Mouse (Mus musculus) common myeloid progenitor, adult 5-6 weeks (primary cell): Measurements from ENCODE around the gene Cntnap1. TPM values are rescaled to one million over a fixed set of nuclear protein-coding genes. Genes with fewer than 3 reads are reported as not detected.

Source experiments
- ATAC-seq: replicated peaks from 2 replicates; pipeline ENCODE4 v1.8.0; 2016; ENCODE audit warnings: low read depth, mild to moderate bottlenecking, moderate TSS enrichment, inconsistent platforms; ENCODE audit not compliant: poor library complexity, severe bottlenecking
- total RNA-seq: library from RNA; stranded (forward); fragments of 200-1000, 187-1606 nt; gene quantifications from 2 replicates; pipeline ENCODE4 v1.2.3, GENCODE M21; 2017

Cntnap1 gene
- total RNA-seq, 1 experiment from 2014 or later, result 0.05 TPM

GRCm38 (mm10) chr11:101168301-101168980 lies 1.9 kb upstream of the Cntnap1 start:
- ATAC-seq, result no peak

GRCm38 (mm10) chr11:101169301-101170107 lies 819 bp upstream of the Cntnap1 start:
- no peak for ATAC-seq

- peak; percentile 70 for ATAC-seq
These were observed 688 bp downstream of the Cntnap1 start, which contains the start of gene Plekhh3 for GRCm38 (mm10) chr11:101170811-101171610. Gene Plekhh3 (minus strand): TSS chr11:101171351.

- ATAC-seq, result no peak
These were observed 1.6 kb downstream of the Cntnap1 start for GRCm38 (mm10) chr11:101171721-101172433.

- no peak for ATAC-seq
These were observed 2.1 kb downstream of the Cntnap1 start for GRCm38 (mm10) chr11:101172434-101172815.

- no peak for ATAC-seq
These were observed 2.8 kb downstream of the Cntnap1 start for GRCm38 (mm10) chr11:101173112-101173511.

- peak; percentile 53 for ATAC-seq
These were observed 3.5 kb downstream of the Cntnap1 start for GRCm38 (mm10) chr11:101173631-101174388.

GRCm38 (mm10) chr11:101174389-101174745 lies 4.0 kb downstream of the Cntnap1 start:
- no peak for ATAC-seq

GRCm38 (mm10) chr11:101174851-101175628 lies 4.7 kb downstream of the Cntnap1 start, which contains the start of gene Ccr10:
Gene Ccr10 (minus strand): TSS chr11:101175443.
- ATAC-seq, result no peak

- no peak for ATAC-seq
These were observed 5.4 kb downstream of the Cntnap1 start for GRCm38 (mm10) chr11:101175636-101176116.

GRCm38 (mm10) chr11:101176117-101176691 lies 5.9 kb downstream of the Cntnap1 start:
- no peak for ATAC-seq

- ATAC-seq, result no peak
These were observed 6.8 kb downstream of the Cntnap1 start for GRCm38 (mm10) chr11:101176933-101177773.

GRCm38 (mm10) chr11:101178061-101179058 lies 8.0 kb downstream of the Cntnap1 start:
- ATAC-seq, result no peak

GRCm38 (mm10) chr11:101179306-101179705 lies 9.0 kb downstream of the Cntnap1 start:
- no peak for ATAC-seq

GRCm38 (mm10) chr11:101180261-101180660 lies 9.9 kb downstream of the Cntnap1 start:
- ATAC-seq, result no peak
